Mouse (Mus musculus): ENCODE measurements around the gene N4bp3. TPM values are rescaled to one million over a fixed set of nuclear protein-coding genes. Genes with fewer than 3 reads are reported as not detected.
A peak's percentile ranks its signal among the peaks of the same experiment; 100 is the strongest.
"Not testable (repeated sequence)": the region's sequence is repeated elsewhere in the genome, so short reads cannot be mapped to it uniquely, and the experiment has no call there.

Gene N4bp3
- polyA plus RNA-seq (2012; fragmentation: generic; extraction: Trizol) = 5.3 TPM
- long read RNA-seq, experiment 1, partial matches to known transcripts = 0 of 6 reads
- long read RNA-seq, experiment 1, other reads (novel, unspliced or antisense) = 5 of 6 reads
- long read RNA-seq, experiment 2, transcript N4bp3-201 (5 exons, 2,367 nt) = major isoform, 104 of 117 reads
- long read RNA-seq, experiment 2, partial matches to known transcripts = 1 of 117 reads
- long read RNA-seq, experiment 2, other reads (novel, unspliced or antisense) = 12 of 117 reads

DNA sequence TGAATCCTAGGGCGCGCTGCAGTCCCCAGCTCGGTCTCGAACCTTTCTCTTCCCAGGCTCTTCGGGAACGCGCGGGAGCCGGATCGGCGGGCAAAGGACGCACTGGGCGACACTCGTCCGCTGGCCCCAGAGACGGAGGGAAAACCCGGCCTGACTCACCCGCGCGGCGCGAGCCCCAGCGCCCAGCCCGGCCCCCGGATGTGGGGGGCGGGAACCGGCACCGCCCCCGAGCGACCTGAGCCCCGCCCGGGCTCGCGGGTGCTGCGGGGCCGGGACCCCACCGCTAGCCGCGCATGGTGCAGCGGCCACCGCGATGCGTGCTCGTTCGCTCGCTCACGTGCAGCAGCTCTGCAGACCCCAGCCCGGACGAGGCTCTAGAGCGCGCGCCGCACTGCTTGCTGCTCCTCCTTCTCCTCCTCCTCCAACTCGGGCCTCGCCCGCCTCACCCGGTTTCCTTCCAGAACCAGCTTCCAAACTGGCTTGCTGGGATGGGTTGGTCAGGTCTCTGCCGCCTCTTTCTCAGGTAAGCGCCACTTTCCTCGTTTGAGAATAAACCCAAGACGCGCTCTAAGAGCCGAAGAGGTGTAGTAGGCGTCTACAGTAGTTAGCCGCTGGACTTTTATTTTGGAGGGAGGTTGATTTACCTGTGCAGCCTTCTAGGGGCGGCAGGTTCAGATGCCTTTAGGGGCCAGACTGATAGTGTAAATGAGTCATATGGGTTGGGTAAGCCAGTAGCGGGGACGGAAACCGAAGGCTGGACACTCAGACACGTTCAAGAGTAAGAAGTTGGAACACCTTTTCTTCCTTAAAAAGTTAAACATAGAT lies at the start of gene N4bp3, which contains the start of gene D930048N14Rik:
TSS of gene N4bp3 (minus strand) at position 152 of the 825 bp plus-strand sequence.
TSS of gene D930048N14Rik (plus strand) at position 264 of the 825 bp plus-strand sequence.
- Histone ChIP-seq H3K27me3 (ENCODE audit: control insufficient read depth, insufficient read depth, insufficient read length) (no peaks in the 10 kb centered on the region), H3K4me3 (ENCODE audit: insufficient read depth, poor library complexity, severe bottlenecking) (peak within 1 kb of the TSS; percentile 42), H3K79me3 (ENCODE audit: low read depth) (no peaks in the 10 kb centered on the region), H3ac (ENCODE audit: control insufficient read depth, insufficient read length, low read depth) (peak within 1 kb of the TSS; percentile 75), H3K36me3 (ENCODE audit: control insufficient read depth, insufficient read depth) (no peaks in the 10 kb centered on the region), H3K79me2 (ENCODE audit: control insufficient read depth, insufficient read depth) (no peaks in the 10 kb centered on the region)
- TF ChIP-seq CTCF (IDR thresholded peaks at IDR 0.05; ENCODE audit: control insufficient read depth, insufficient read depth, insufficient read length) (no peak), MYOD1 (IDR thresholded peaks at IDR 0.05; ENCODE audit: control insufficient read depth, insufficient read length, low read depth) (no peak), FOSL1 (IDR thresholded peaks at IDR 0.05; ENCODE audit: insufficient read depth, low read length, poor library complexity, severe bottlenecking) (no peak), MYOG (IDR thresholded peaks at IDR 0.05; ENCODE audit: control insufficient read depth, extremely low read depth, insufficient read length) (no peak), CEBPB (IDR thresholded peaks at IDR 0.05; ENCODE audit: low read depth) (no peak), MAX (IDR thresholded peaks at IDR 0.05) (no peak), USF1 (IDR thresholded peaks at IDR 0.05; ENCODE audit: low read depth) (no peak)

DNA sequence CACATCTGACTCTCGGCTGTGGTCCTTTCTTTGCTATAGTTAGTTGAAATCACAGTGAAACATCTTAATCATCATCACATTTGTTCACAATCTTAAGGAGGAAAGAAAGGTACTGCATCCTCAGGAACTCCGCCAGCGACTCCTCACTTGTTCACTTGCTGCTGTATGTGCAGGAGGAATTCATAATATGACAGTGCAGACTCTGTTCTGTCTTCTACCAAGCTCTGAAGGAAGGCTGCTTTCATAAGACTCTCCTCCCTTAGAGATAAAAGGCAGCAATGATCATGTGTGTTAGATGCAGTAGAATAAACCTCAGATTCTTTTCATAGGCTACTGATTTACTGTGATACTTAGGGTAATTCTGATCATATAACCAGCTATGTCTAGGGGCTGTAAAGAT lies 44.3 kb upstream of the N4bp3 start:
- H3K36me3 ChIP-seq (ENCODE audit: control insufficient read depth, insufficient read depth) = peaks cover 75% of the 10 kb centered on the region
- H3K79me3 ChIP-seq (ENCODE audit: low read depth) = no peaks in the 10 kb centered on the region
- no peak overlapping the region for H3K4me3 ChIP-seq (ENCODE audit: insufficient read depth, poor library complexity, severe bottlenecking)
- no peak overlapping the region for H3ac ChIP-seq (ENCODE audit: control insufficient read depth, insufficient read length, low read depth)
- H3K27me3 ChIP-seq (ENCODE audit: control insufficient read depth, insufficient read depth, insufficient read length) = no peaks in the 10 kb centered on the region
- H3K79me2 ChIP-seq (ENCODE audit: control insufficient read depth, insufficient read depth) = no peaks in the 10 kb centered on the region
- TF ChIP-seq MYOG (IDR thresholded peaks at IDR 0.05; ENCODE audit: control insufficient read depth, extremely low read depth, insufficient read length) (no peak), MYOD1 (IDR thresholded peaks at IDR 0.05; ENCODE audit: control insufficient read depth, insufficient read length, low read depth) (no peak), CTCF (IDR thresholded peaks at IDR 0.05; ENCODE audit: control insufficient read depth, insufficient read depth, insufficient read length) (no peak), CEBPB (IDR thresholded peaks at IDR 0.05; ENCODE audit: low read depth) (no peak), USF1 (IDR thresholded peaks at IDR 0.05; ENCODE audit: low read depth) (no peak), MAX (IDR thresholded peaks at IDR 0.05) (no peak), FOSL1 (IDR thresholded peaks at IDR 0.05; ENCODE audit: insufficient read depth, low read length, poor library complexity, severe bottlenecking) (no peak)

DNA sequence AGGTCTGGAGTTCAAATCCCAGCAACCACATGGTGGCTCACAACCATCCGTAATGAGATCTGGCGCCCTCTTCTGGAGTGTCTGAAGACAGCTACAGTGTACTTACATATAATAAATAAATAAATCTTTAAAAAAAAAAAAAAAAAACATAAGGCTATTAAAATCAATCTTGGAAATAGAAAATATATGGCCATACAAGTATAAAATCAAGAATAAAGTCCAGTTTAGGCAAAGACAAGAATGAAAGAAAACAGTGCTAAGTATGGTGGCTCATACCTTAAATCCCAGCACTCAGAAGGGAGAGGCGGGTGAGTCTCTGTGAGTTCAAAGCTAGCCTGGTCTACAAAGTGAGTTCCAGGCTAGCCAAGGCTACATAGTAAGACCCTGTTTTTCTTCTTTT lies 40.0 kb upstream of the N4bp3 start:
- H3K27me3 ChIP-seq (ENCODE audit: control insufficient read depth, insufficient read depth, insufficient read length); H3K79me3 ChIP-seq (ENCODE audit: low read depth); H3ac ChIP-seq (ENCODE audit: control insufficient read depth, insufficient read length, low read depth); H3K4me3 ChIP-seq (ENCODE audit: insufficient read depth, poor library complexity, severe bottlenecking): not testable (repeated sequence)
- peaks cover 20% of the 10 kb centered on the region for H3K79me2 ChIP-seq (ENCODE audit: control insufficient read depth, insufficient read depth)
- H3K36me3 ChIP-seq (ENCODE audit: control insufficient read depth, insufficient read depth) = peaks cover 51% of the 10 kb centered on the region

DNA sequence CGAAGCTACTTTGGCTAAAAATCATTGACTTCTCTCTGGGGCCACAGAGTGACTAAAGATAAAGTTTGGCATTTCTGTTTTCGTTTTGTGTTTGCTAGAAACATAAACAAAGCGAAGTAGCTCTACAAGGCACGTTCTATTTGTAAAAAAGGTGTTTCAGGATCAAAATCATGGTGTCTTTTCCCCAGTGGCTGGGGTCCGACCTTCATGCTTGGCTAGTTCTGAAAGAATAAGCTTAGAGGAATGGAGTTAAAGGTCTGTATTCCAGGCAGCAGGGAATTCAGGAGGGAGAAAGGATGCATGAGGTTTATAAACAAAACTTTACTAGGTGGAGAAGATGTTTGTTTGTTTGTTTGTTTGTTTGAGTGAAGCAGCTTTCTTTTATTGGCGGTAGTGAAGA lies 38.7 kb upstream of the N4bp3 start:
- peaks cover 50% of the 10 kb centered on the region for H3K36me3 ChIP-seq (ENCODE audit: control insufficient read depth, insufficient read depth)
- TF ChIP-seq FOSL1 (IDR thresholded peaks at IDR 0.05; ENCODE audit: insufficient read depth, low read length, poor library complexity, severe bottlenecking) = no peak
- no peak for TF ChIP-seq CTCF (IDR thresholded peaks at IDR 0.05; ENCODE audit: control insufficient read depth, insufficient read depth, insufficient read length)
- TF ChIP-seq USF1 (IDR thresholded peaks at IDR 0.05; ENCODE audit: low read depth) = no peak
- TF ChIP-seq CEBPB (IDR thresholded peaks at IDR 0.05; ENCODE audit: low read depth) = no peak
- TF ChIP-seq MYOD1 (IDR thresholded peaks at IDR 0.05; ENCODE audit: control insufficient read depth, insufficient read length, low read depth) = no peak
- TF ChIP-seq MAX (IDR thresholded peaks at IDR 0.05) = no peak
- no peak for TF ChIP-seq MYOG (IDR thresholded peaks at IDR 0.05; ENCODE audit: control insufficient read depth, extremely low read depth, insufficient read length)
- no peaks in the 10 kb centered on the region for H3K27me3 ChIP-seq (ENCODE audit: control insufficient read depth, insufficient read depth, insufficient read length)

DNA sequence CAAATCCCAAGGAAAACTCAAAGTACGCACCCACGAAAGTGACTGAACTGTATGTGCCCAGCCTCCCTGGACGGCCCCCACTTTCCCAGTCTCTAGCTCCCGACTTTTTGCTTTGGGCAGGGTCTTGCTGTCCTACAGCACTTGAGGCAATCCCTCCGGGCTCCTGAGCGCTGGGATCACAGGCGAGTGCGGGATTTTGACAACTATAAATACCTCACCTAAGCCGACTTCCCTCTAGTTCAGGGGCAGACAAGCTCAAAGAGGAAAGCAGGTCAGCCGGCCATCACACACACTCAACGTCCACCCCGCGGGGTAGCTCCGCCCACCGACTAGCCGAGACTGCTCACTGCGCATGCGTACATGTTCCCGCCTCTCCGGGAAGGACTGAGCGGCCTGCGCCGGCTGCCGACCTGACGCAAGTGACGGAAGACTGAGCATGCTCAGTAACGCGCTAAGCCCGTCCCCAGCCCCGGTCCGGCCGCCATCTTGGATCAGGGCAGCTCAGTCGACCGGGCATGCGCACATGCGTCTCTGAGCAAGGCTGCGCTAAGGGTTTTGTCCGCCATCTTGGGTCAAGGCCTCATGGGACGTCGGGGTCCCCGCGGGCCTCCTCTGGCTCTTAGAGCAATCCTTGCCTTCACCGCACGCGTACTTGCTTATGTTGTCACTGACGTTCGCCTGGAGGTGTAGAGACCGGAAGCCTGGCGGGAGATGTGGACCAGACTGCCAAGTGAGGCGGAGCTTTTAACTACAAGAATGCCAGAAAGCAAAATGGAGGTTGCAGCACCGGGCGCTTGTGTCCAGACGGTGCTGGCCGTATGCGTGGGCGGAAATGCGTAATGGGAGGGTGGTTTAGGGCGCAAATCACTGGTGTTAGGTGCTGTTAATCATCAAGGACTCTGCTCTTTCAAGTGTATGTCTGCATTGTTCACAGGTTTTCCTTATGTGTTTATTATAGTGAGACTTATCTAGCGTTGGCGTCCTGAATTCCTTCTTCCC lies 38.0 kb upstream of the N4bp3 start, which contains the start of gene 0610009B22Rik:
TSS of gene 0610009B22Rik (minus strand) at position 545 of the 999 bp plus-strand sequence.
- peaks cover 43% of the 10 kb centered on the region for H3K36me3 ChIP-seq (ENCODE audit: control insufficient read depth, insufficient read depth)
- H3ac ChIP-seq (ENCODE audit: control insufficient read depth, insufficient read length, low read depth) = peak within 1 kb of the TSS; percentile 75
- no peaks in the 10 kb centered on the region for H3K27me3 ChIP-seq (ENCODE audit: control insufficient read depth, insufficient read depth, insufficient read length)
- H3K79me3 ChIP-seq (ENCODE audit: low read depth) = peaks cover 4% of the 10 kb centered on the region
- peaks cover 20% of the 10 kb centered on the region for H3K79me2 ChIP-seq (ENCODE audit: control insufficient read depth, insufficient read depth)
- TF ChIP-seq USF1 (IDR thresholded peaks at IDR 0.05; ENCODE audit: low read depth) (peak; percentile 1), MAX (IDR thresholded peaks at IDR 0.05) (peak; percentile 57), CEBPB (IDR thresholded peaks at IDR 0.05; ENCODE audit: low read depth) (peak; percentile 28), MYOD1 (IDR thresholded peaks at IDR 0.05; ENCODE audit: control insufficient read depth, insufficient read length, low read depth) (no peak), CTCF (IDR thresholded peaks at IDR 0.05; ENCODE audit: control insufficient read depth, insufficient read depth, insufficient read length) (no peak), MYOG (IDR thresholded peaks at IDR 0.05; ENCODE audit: control insufficient read depth, extremely low read depth, insufficient read length) (no peak), FOSL1 (IDR thresholded peaks at IDR 0.05; ENCODE audit: insufficient read depth, low read length, poor library complexity, severe bottlenecking) (no peak)
- H3K4me3 ChIP-seq (ENCODE audit: insufficient read depth, poor library complexity, severe bottlenecking) = peak within 1 kb of the TSS; percentile 77

More for the DNA sequence above, 38.7 kb upstream of the N4bp3 start:
- peak overlapping the region; percentile 25 for H3ac ChIP-seq (ENCODE audit: control insufficient read depth, insufficient read length, low read depth)
- H3K79me2 ChIP-seq (ENCODE audit: control insufficient read depth, insufficient read depth) = peaks cover 20% of the 10 kb centered on the region
- peaks cover 4% of the 10 kb centered on the region for H3K79me3 ChIP-seq (ENCODE audit: low read depth)
- peak overlapping the region; percentile 30 for H3K4me3 ChIP-seq (ENCODE audit: insufficient read depth, poor library complexity, severe bottlenecking)

Measured in C2C12 (cell line).